Mouse (Mus musculus): ENCODE measurements at regions not wholly inside any gene's neighbourhood (a gene's known extent, or its start where the extent isn't known, plus 50 kb on each side); places are given as distances from the start of the nearest gene placed in this dataset.

DNA sequence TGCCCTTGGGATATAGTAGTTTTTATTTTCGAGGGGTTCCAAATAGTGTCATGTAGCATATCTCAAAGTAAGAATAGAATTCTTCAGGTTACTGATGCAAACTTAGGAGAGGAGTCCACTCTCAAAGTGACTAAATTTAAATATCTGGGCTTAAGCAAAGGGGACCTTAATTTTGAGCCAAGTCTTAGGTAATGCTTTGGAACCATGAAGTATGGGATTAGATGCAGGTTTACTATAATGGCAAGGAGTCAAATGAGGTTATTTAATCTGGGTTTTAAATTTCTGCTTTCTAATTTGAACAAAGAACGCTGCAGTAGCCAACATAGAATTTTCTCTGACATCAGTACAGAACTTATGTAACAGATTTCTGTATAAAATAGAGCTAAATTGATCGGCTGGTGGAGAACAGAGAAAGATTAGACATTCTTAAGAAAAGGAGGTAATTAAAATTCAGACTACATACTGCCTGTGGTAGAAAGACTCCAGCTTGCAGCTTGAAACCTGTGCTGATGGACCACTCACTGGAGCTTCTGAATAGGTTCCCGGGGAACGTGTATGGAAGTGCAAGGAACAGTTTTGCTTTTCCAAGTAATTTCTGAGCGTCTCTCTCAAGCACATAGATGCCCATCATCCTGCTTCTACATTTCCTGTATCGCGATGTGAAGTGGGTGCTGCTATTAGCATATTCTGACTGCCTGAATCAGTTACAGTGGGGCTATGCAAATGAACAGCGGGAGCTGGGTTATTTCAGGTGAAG is 394.3 kb downstream of the Speer2 start:
- no peak for TF ChIP-seq CTCF (IDR thresholded peaks at IDR 0.05; ENCODE audit: borderline replicate concordance, extremely low read depth, insufficient read depth, insufficient read length)
- no peak for TF ChIP-seq POLR2A (IDR thresholded peaks at IDR 0.05; ENCODE audit: borderline replicate concordance, extremely low read depth, insufficient read depth, insufficient read length, poor library complexity, severe bottlenecking)

Measured in brain, embryonic 14.5 days (tissue).